Mouse (Mus musculus): ENCODE results near the gene Cd82.

The Cd82 gene

DNA sequence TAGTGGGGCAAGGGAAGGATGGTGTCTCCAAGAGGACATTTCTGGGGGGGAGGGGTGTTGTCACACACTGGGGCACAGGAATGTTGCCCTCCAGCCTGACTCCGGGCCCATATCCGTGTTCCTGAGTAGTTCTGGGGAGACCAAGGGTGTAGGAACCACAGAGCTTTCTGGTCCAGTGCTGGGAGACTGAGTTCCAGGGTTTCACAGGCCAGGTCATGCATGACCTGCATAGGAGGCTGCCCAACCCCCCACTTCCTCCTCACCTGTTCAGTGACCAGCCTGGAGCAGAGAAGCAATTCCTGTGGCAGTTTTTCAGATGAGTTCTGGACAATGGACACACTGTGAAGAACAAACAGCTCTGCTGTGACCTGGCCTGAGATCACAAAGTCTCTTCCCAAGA is 19.8 kb downstream of the Cd82 start:
- DNase-seq = peak; percentile 85 to 90

- peak; percentile 82 to 88 for DNase-seq
Observed at GRCm38 (mm10) chr2:93439812-93440559, 23.0 kb downstream of the Cd82 start.

- peak; percentile 64 to 86 for DNase-seq
Observed at GRCm38 (mm10) chr2:93439352-93439771, 23.6 kb downstream of the Cd82 start.

DNA sequence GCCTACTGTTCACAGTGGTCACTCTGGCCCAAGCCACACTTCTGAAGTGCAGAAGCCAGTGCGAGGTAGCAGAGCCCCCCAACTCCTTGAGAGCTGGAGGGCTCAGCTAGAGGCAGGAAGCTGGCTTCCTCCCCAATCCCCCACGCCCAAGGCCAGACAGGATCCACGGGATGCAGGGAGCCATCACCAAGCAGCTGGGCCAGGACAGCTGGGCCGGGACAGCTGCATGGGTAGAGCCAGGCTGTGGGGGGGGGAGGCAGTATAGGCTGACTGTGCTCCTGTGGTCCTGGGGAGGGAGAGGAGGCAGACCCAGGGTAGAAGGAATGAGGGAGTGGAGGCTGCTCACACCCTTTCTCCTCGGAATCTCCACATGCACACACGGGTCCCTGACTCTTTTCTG is 24.6 kb downstream of the Cd82 start:
- DNase-seq = no peak

DNA sequence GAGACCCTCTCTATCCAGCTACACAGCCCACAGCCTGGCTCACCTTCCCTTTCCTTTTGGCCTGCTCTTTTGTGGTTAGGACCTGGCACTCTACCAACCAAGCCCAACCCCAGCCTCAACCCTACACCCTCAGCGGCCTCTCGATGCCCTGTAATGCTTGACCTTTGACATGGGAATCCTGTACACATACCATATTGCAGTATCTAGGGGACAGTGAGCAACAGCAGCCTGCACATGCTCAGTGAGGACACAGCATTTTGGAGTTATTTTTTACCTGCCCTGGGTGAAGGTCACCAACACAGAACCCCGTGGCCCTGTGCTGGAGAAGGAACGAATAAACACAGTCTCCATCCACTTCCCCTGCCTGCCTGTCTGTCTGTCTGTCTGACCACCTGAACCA is 27.4 kb downstream of the Cd82 start:
- no peak for DNase-seq

DNA sequence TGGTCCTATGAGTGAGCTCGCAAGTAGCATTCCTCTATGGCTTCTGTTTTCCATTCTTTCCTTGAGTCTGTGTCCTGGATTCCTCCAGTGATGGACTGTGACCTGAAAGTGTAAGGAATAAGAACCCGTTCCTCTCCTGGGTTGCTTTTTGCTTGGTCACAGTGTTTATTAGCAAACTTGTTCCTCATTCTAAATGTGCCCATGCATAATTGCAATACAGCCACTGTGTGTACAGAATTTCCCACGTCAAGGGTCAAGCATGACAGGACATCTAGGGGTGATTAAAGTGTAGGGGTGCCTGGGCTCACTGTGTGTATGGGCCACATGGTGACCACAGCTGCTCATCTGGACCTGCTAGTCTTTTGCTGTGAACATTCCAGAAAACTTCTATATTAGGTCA is 28.0 kb downstream of the Cd82 start:
- no peak for DNase-seq

GRCm38 (mm10) chr2:93433543-93433942 is 29.4 kb downstream of the Cd82 start:
- DNase-seq = no peak

DNA sequence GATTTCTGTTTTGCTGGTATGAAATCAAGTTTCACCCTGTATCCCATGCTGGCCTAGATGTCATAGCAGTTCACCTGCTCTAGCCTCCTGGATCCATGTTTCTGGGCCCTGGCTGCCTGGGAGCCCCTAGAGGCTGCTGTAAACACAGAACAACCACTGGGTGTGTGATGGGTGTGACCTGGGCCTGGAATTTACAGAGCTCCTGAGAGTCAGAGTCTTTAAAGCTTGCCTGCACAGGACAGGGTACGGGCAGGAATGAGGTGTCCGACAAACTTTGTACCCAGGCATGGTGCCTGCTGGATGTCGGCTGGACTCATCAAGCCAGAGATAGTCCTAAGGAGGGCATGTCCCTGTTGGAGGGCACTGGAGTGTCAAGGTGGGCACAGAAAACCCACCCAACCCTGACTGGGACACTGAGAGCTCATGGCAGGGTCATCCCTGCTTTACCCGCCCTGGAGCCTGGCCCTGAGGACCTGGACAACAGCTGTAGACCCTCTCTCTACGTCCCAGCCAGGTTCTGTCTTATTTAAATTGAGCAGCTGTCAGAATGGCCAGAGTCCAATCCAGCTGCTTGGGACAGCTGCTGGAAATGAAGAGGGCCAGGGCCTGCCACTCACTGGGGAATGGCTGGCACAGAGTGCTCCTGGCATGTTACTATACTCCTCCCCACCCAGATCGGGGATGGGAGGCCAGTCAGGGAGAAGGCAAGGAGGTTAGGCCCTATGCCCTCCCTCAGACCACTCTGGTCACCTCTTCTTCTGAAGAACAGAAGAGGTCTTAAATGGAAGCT is 30.1 kb downstream of the Cd82 start:
- DNase-seq = peak; percentile 38 to 73

GRCm38 (mm10) chr2:93431575-93432325 is 31.2 kb downstream of the Cd82 start:
- no peak for DNase-seq

GRCm38 (mm10) chr2:93430993-93431392 is 31.9 kb downstream of the Cd82 start:
- DNase-seq = no peak

GRCm38 (mm10) chr2:93428004-93428531 is 34.9 kb downstream of the Cd82 start:
- peak; percentile 26 to 65 for DNase-seq

DNA sequence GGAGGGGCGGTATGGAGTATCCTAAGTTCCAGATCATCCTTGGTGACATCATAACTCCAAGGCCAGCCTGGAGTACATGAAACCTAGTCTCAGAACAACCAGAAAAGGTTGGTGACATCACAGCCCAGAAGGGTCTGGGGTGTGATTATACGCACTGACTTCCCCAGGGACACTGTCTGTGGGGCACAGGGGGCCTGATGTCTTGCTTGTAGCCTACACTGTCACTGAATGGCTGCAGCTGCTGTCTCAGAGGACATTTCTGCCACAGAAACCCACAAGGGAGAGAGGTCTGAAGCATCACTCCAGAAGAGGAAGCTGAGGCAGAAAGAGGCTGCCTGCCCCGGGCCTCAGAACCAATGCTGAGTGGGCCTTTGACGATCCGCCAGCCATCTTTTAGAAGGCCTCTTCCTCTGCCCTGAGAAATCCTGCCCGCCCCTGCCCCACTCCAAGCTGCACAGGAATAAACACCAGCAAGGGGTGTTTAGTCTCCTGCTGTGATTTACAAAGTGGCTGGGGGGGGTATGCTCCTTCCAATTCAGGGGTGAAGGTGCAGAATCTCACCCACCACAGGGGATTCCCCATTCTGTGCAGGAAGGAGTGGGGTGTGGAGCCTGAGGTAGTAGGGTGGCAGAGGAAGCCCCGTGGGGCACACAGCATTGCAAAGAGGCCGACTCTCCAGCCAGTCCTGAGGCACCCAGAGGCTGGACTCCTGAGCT is 35.8 kb downstream of the Cd82 start:
- no peak for DNase-seq

GRCm38 (mm10) chr2:93425810-93426209 is 37.1 kb downstream of the Cd82 start:
- DNase-seq = no peak

GRCm38 (mm10) chr2:93424307-93424984 is 38.5 kb downstream of the Cd82 start:
- no peak for DNase-seq

GRCm38 (mm10) chr2:93421320-93421719 is 41.6 kb downstream of the Cd82 start:
- peak; percentile 84 to 92 for DNase-seq

DNA sequence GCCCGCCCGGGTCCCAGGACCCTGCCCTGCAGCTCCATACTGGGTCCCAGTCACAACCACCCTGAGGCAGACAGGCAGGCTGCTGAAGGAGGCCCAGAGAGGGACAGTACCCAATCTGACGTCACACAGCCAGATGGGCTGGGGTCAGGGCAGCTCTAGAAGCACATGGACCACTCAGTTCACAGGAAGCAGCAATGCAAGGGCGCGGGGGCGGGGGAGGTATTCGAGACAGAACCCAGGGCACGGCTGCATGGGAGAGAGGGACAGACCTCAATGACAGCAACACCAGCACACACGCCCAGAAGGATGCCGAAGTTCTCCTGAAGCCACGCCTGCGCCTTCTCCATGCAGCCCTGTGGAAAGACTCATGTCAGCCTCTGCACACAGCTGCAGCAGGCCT is 43.0 kb downstream of the Cd82 start:
- DNase-seq = no peak

- DNase-seq = peak; percentile 77 to 85
Observed at GRCm38 (mm10) chr2:93418396-93418795, 44.5 kb downstream of the Cd82 start.

GRCm38 (mm10) chr2:93416874-93417709 is 45.8 kb downstream of the Cd82 start:
- DNase-seq = peak in 1 of 2 experiments; percentile 29

- DNase-seq = peak; percentile 53 to 69
Observed at GRCm38 (mm10) chr2:93415281-93415680, 47.7 kb downstream of the Cd82 start.

- DNase-seq = peak in 1 of 2 experiments; percentile 33
Observed at GRCm38 (mm10) chr2:93414163-93414562, 48.8 kb downstream of the Cd82 start.
